Mouse (Mus musculus) layer of hippocampus, postnatal 10 days (tissue): ENCODE results near the gene Fam222b. TPM values are rescaled to one million over a fixed set of nuclear protein-coding genes. Genes with fewer than 3 reads are reported as not detected.
A peak's percentile ranks its signal among the peaks of the same experiment; 100 is the strongest.
"Not testable (repeated sequence)": the region's sequence is repeated elsewhere in the genome, so short reads cannot be mapped to it uniquely, and the experiment has no call there.

ENCODE experiments used
- DNase-seq, 2 experiments: peaks; one replicate each; pipeline ENCODE4 v3.0.0; 2021; ENCODE audit warnings: low spot score in 2 of 2
- total RNA-seq, 2 experiments: library from RNA; stranded (reverse); gene quantifications; 2 replicates each; pipeline ENCODE4 v1.2.3; 2021

The Fam222b gene
- total RNA-seq, 2 experiments from 2014 or later, result 24.3 to 27.0 TPM

DNA sequence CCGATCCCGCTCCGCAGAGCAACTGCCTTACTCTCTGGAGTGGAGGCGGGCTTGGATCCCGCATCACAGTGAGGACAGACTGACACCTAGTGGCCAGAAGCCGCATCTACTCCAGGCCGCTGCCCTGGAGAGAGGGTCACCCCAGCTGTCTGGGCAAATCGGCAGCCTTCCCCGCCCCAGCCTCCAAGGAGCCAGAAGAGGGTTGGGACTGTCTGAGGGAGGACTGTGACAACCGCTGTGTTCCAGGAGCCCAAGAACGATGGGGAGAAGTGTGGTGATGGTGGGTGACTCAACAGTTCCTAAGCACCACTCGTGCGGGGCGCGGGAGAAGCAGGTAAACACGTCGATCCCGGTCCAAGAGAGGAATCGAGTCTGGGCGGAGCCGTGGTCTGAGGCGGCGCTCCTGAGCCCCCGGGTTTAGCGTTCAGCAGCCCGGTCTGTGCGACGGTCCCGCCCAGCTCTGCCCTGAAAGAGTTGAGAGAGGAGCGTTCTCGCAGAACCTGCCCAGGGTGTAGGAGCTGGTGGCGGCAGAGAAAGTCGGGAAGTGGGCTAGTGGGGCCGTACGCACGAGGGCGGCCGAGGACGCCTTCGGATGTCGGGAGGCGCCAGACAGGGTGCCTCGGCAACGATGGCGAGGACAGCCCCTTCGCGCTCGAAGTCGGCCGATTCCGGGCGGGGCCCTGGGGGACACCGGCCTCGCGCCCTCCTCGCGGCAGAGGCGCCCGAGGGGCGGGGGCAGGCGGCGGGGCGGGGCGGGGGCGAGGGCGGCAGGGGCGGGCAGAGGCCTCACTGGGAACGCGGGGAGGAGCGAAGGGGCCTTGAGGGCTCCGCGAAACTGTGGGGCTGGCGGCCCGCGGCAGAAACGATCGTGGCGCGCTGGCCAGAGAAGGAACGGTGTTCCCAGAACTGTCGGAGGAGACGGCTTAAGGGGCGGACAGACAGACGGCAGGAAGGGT, 83.7 kb downstream of the Fam222b start:
- peak; percentile 98 to 99 for DNase-seq

DNA sequence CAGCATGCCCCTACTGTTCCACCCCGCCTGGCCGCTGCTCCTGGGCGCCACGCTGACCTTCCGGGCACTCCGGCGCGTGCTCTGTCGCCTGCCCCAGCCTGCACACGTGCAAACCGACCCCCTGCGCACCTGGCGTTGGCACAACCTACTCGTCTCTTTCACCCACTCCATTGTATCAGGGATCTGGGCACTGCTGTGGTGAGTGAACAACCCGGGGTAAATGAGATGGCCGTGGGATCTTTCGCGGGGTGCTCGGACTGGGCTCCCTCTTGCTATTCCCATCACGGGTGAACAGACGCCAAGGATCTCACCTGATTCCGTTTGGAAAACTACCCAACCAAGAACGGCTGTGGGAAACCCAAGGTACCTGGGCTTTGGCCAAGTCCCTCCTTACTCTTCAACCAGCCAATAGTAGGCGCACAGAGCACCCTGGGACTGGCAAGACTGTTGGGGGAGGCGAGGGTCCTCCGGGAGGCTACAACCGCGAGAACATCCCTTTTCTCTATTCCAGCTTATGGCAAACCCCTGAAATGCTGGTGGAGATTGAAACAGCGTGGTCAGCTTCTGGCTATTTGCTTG, 84.5 kb downstream of the Fam222b start:
- DNase-seq, result peak; percentile 78 to 83

DNA sequence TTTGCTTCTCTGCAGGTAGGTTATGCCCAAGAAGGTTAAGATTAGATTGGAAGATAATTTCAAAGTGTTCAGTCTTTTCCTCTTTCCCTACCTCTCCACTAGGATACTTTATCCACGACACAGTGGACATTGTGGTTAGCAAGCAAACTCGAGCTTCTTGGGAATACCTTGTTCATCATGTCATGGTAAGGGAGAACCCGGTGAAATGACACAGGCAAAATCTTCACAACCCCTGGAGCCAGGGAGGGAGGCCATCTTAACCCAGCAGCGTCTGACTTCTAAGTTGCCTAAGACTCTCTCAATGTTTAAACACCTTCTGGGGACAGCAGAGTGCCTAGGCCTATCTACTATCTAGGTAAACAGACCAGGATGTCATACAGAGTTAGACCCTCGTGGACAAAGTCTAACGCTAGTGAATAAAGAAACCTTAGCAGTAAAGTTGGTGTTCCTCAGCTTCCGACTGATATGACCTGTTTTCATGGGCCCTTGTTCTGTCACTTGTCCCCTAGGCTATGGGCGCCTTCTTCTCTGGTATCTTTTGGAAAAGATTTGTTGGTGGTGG, 85.1 kb downstream of the Fam222b start:
- no peak for DNase-seq

DNA sequence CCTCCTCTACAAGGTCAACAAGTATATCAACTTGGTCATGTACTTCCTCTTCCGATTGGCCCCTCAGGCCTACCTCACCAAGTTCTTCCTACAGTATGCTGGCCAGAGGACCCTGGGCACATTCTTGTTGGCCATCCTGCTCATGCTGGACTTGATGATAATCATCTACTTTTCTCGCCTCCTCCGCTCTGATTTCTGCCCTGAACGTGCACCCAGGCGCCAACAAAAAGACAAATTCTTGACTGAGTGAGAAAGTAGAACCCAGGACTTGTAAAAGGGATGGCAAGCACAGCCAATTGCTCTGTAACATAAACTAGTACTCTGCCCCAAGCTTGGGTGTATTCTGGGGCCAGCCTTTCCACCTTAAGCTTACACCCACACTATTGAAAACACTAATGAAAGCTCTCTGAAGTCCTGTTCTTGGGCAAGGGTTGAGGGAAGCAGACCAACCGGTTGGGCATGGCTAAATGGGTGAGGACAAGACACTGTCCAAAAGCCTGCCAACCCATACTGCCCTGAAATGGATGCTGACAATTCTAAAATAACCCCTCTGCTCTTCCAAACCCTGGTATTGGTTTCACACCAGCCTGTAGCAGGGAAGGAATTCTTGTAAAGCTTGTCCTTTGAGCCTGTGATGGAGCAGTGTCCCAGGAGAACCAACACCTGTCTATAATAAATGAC, 85.8 kb downstream of the Fam222b start:
- DNase-seq, result no peak

DNA sequence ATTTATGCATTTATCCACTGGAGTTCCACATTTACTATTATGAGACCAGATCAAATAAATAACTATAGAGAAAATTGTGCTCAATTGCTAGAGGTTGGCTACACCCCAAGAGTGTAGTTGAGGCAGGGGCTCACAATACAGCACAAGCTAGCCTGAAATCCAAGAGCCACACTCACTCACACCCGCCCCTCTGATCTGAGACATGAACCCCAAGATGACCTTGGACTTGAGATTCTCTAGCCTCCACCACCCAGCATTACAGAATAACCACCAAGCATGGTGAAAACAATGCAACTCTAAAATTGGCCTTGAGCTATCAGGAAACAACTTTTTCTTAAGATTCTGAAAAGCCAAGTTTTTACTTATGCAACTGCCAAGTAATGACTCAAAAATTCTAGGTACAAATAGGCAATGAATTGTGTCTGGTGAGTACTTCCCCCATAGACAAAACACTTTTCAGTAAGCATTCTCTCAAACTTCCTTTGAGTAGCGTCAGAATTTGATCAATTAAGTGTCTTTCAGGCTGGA, 87.4 kb downstream of the Fam222b start:
- DNase-seq, result no peak

DNA sequence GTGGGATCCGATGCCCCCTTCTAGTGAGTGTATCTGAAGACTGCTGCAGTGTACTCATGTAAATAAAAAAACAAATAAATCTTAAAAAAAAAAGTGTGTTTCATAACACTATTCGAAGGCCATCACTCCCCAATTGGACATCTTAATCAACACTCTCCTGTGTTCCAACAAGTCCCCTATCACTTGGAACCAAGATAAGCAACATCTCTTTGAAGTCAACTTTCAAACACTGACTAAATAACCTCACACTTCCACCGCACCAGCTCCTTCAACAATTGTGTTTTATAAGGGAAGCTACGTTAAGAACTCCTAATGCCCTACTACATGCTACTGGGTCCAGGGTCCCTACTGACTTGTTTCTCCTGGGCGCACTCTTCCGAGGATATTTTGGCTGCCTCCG, 88.0 kb downstream of the Fam222b start:
- DNase-seq, result no peak

DNA sequence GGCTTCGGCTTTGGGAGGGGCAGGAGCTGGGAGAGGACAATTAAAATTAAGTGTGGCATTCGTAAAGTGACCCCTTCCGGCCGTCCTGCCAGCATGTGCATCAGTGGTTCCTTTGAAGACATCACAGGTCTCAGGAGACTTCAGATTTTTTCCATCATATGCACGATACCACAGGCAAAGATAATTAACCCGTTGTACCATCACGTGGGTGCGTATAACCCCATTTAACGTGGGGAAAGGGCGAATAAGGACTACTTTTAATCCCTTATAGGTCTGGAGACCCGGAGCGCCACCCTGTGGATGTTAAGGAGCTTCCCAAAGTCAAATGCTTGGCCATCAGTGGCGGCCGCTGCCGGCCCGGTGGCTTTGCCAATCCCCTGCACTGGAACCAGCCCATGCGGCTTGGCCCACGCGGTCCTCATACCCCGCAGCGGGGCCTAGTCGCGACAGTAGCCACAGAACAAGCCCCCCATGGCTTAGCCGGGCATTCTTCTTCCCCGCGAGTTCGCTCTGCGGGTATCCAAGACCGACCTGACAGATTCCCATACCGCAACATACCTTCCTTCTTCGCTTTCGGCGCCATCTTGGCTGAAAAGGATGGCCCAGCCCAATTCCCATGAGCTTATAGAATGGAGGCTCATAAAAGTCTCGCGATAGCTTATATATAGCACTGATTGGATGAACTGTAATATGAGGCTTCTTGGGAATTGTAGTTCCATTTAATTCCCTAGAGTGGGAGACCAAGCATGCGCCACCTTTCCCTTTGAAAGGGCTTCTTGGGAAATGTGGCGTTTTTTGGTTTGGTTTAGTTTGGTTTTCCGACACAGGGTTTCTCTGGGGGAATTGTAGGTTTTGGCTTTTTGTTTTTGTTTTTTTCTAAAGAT, 88.7 kb downstream of the Fam222b start, which contains the start of gene Rpl23a:
Gene Rpl23a (minus strand): TSS at position 624 of the 884 bp plus-strand sequence.
- DNase-seq, result peak; percentile 76 to 83

DNA sequence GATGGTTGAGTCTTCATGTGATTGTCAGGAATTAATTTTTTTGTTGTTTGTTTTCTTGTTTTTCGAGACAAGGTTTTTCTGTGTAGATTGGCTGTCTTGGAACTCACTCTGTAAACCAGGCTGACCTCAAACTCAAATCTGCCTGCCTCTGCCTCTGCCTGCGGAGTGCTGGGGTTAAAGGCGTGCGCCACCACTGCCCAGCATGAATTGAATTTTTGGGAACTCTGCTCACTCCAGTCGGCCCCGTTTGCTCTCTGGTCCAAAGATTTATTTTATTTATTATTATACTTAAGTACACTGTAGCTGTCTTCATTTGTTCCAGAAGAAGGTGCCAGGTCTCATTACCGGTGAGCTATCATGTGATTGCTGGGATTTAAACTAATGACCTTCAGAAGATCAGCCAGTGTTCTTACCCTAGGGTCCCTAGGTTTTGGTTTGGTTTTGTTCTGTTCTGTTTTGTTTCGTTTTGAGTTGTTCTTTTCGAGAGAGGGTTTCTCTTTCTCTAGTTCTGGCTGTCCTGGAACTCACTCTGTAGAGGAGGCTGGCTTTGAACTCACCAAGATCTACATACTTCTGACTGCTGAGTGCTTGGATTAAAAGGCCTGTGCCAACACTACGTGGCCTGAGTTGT, 89.5 kb downstream of the Fam222b start:
- no peak for DNase-seq

DNA sequence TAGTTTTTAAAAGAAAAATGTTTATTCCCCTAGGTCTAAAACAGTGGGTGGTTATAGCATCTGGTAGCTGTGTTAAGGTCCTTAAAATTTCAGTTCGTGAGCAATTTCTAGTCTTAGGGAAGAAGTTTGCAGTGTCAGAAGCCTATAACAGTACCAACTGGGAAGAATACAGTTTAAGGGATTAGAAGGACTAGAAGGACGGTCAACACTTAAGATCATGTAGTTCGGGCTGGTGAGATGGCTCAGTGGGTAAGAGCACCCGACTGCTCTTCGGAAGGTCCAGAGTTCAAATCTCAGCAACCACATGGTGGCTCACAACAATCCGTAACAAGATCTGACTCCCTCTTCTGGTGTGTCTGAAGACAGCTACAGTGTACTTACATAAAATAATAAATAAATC, 90.2 kb downstream of the Fam222b start:
- DNase-seq, result not testable (repeated sequence)

DNA sequence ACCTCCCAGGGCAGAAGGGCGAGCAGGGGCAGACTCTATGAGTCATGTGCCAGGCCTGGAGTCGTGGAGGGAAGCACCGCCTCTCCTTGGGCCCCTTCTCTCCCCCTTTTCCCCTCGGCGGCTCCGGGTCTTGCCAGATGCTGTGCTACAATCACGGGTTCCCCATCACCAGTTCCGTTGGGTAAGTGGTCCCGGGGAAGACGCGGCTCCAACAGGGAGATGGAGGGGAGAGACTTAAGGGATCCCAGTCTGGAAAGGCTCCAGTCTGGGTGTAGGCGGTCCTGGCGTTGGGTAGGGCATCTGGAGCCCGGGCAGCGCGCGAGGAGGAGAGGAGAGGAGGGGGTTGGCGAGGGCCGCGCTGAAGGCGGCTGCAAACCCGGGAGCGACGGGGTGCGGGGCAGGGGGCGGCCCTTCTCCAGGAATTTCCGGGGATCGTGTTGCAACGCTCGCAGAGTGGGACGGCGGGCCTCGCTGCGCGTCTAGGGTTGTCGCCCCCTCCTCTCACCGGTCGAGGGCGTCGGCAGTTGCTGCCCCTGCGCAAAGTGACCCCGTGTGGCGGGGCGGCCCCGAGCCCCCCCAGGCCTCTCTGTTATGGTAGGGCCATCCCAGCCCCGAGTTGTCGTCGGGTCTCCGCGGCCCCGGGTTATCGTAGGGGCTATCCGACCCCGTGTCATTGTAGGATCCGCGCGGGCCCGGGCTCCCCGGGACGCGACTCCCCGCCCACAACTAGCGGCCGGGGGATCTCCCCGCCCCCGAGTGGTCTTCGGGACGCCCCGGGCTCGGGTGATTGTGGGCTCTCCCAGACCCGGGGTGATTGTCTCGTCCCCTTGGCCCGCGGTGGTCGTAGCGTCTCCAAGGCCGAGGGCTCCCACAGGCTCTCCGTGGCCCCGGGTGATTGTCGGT, 94.1 kb downstream of the Fam222b start, which contains the start of gene Rab34:
Gene Rab34 (plus strand): TSS at position 100 of the 903 bp plus-strand sequence.
- DNase-seq, result peak; percentile 80 to 85

DNA sequence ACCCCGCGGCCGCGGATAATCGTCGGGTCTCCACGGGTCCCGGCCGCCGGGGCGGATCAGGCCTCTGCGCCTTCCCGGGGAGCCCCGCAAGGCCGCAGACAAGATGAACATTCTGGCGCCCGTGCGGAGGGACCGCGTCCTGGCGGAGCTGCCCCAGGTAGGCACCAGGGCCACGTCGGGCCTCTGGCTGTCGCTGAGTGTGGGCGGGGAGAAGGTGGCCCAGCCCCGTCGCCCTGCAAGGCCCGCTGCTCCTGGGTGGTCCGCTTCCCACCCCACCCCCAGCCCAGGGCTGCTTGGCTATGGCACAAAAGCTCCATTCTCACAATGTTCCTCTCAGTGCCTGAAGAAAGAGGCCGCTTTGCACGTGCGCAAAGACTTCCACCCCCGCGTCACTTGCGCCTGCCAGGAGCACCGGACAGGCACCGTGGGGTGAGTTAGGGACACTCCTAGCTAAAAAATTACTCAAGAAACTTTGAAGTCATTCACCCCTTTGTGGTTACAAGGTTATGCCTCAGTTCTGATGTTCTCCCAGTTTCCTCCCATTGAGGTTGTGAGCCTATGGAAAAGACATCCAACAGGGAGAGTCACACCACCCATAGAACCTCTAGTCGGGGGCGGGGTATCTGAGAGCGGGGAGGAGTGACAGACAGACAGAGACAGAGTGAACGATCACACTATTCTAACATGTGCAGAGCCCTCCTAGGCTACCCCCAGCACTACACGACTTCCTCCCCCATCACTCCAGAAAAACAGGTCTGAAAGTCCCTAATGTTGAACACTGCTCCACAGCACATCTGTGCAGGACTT, 95.0 kb downstream of the Fam222b start:
- peak; percentile 79 to 83 for DNase-seq

DNA sequence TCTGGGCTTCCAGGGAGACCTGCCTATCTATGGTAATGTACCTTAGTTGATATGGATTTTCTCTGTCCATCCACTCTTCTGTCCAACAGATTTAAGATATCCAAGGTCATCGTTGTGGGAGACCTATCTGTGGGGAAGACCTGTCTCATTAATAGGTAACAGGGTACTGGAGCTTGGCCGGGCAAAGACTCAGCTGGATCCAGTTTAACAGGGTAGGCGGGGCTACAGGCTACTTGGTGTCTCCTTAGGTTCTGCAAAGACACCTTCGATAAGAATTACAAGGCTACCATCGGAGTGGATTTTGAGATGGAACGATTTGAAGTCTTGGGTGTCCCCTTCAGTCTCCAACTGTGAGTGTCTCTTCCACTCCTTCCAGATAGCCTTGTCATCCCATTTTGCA, 95.6 kb downstream of the Fam222b start:
- DNase-seq, result no peak

DNA sequence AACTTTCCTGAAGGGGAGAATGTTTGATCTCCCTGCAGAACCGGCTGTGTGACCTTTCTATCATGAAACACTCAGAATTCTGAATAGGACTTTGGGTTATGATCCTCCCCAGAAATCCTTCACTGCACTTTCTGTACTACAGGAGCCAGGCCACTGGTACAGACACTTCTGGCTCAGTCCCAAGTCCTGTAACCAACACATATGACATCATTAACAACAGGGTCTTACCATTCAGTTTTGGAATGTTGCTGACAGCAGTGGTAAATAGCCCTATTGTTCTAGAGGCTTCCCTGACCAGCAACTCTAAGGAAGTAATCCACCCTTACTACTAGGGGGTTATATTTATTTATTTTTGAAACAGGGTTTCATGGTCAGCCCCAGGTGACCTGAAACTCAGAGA, 98.7 kb downstream of the Fam222b start, which contains the start of gene Proca1:
Gene Proca1 (plus strand): TSS at position 280 of the 400 bp plus-strand sequence.
- DNase-seq, result no peak

DNA sequence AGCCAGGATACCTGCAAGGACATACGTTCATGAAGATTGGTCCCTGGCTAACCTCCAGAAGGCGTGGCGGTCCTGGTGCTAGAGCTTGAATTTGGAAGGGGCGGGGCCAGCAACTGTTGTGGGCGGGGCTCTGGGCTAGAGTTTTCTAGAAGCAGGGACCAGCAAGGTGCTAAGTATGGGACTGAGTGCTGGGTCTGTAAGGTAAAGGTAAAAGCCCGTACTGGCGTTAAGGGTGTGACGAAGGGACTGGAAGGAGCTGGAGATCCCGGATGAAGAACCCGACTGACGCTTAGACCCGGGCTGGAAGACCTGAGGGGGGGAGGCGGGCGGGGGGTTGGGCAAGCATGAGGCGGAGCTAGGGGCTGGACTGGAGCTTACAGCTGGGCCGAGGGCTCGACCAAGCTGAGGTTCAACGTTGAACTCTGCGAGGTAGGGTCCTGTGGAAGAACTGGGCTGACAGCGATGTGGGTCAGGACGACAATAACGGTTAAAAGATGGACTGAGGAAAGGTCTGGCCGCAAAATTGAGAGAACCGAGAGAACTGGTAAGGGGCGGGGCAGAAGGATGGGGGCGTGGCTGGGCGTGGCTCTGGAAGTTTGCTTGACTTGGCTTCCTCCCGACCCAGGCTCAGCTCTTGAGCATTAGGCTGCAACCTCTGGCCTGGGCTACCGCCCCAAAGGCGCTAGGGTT, 100.1 kb downstream of the Fam222b start:
- peak; percentile 55 to 68 for DNase-seq

DNA sequence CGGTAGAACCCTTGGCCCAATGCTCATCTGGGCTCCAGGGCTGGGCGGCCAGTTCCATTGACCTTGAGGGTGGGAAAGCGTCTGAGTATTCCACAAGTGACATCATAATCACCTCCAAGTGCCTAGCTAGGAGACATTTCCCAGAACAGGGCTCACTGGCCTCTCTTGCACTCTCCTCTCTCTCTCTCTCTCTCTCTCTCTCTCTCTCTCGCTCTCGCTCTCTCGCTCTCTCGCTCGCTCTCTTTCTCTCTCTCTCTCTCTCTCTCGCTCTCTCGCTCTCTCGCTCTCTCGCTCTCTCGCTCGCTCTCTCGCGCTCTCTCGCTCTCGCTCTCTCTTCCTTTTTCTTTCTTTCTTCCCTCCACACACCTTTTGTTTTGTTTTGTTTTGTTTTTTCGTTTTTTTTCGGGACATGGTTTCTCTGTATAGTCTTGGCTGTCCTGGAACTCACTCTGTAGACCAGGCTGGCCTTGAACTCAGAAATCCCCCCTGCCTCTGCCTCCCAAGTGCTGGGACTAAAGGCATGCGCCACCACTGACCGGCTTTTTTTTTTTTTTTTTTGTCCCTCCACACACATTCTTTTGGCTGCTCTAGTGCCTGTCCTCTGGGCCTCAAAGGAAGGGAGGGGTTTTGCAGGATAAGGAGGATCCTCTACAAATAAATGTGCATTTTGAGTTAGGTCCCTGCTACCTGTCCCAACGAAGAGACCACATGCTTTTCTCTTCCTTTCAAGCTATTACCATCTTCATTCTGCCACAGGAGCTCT, 100.8 kb downstream of the Fam222b start:
- no peak for DNase-seq

DNA sequence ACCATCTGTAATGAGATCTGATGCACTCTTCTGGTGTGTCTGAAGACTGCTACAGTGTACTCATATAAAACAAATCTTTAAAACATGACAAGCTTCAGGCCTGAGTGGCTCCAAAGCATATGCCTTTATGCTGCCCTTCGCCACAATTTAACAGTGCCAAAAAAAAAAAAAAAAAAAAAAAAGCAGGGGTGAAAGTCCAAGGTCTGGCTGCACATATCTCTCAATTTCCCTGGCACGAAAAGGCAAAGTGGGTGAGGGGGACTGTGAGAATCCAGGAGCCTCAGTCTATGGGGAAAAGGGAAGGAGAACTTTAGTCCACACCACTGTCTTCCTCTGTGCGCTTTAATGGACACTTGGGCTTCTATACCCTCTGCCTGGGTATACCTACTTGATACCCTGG, 107.9 kb downstream of the Fam222b start:
- no peak for DNase-seq
